Mouse (Mus musculus) midbrain, embryonic 12.5 days (tissue): ENCODE data around the gene Serpina16. TPM values are rescaled to one million over a fixed set of nuclear protein-coding genes. Genes with fewer than 3 reads are reported as not detected.
A peak's percentile ranks its signal among the peaks of the same experiment; 100 is the strongest.

Experiments
- ATAC-seq: fragments of 200-750 bp; cut with Nextera tagmentation; 2 replicates; pipeline ENCODE4 v1.8.0; 2017; ENCODE audit warnings: low read depth, moderate TSS enrichment, moderate library complexity; ENCODE audit not compliant: low FRiP score
- H3K27ac ChIP-seq: fragments of 300-500 bp; sonication (generic); replicated peaks from 2 replicates; pipeline ENCODE4 v1.5.1; 2016; ENCODE audit warnings: mild to moderate bottlenecking
- H3K27me3 ChIP-seq: fragments of 300-500 bp; sonication (generic); 2 replicates; pipeline ENCODE4 v1.6.1; 2016; ENCODE audit warnings: mild to moderate bottlenecking
- H3K36me3 ChIP-seq: fragments of 300-500 bp; sonication (generic); 2 replicates; pipeline ENCODE4 v1.6.1; 2016
- H3K4me1 ChIP-seq: fragments of 300-500 bp; sonication (generic); 2 replicates; pipeline ENCODE4 v1.6.1; 2016
- H3K4me2 ChIP-seq: fragments of 300-500 bp; sonication (generic); replicated peaks from 2 replicates; pipeline ENCODE4 v1.6.1; 2016; ENCODE audit warnings: mild to moderate bottlenecking, moderate library complexity
- H3K4me3 ChIP-seq: fragments of 300-500 bp; sonication (generic); 2 replicates; pipeline ENCODE4 v1.5.1; 2016; ENCODE audit warnings: mild to moderate bottlenecking
- H3K9ac ChIP-seq: fragments of 300-500 bp; sonication (generic); replicated peaks from 2 replicates; pipeline ENCODE4 v1.6.1; 2016; ENCODE audit warnings: mild to moderate bottlenecking, moderate library complexity
- H3K9me3 ChIP-seq: fragments of 300-500 bp; sonication (generic); 2 replicates; pipeline ENCODE4 v1.6.1; 2016; ENCODE audit warnings: mild to moderate bottlenecking
- WGBS: fragments of 180-500 bp; shearing (Covaris S2); methylation state at CpG from one replicate; pipeline ENCODE4 v1.1.7; 2016; 5-methylcytosine and 5-hydroxymethylcytosine counted together
- polyA plus RNA-seq: library from polyadenylated mRNA; unstranded; fragments of >200 nt; fragmentation: Nextera tagmentation; extraction: Ambion mirVana; gene quantifications from 2 replicates; pipeline ENCODE4 v1.2.1, GENCODE M21; 2016

Serpina16 gene
- polyA plus RNA-seq, 1 experiment from 2014 or later: not detected

- ATAC-seq: no peak
- 82% methylated on average over 7 of the region's 7 CpGs for WGBS
- H3K27ac ChIP-seq: no peak overlapping the region
- no peaks in the 10 kb centered on the region for H3K36me3 ChIP-seq
- H3K9me3 ChIP-seq: no peaks in the 10 kb centered on the region
- no peak overlapping the region for H3K9ac ChIP-seq
- no peak overlapping the region for H3K4me3 ChIP-seq
- H3K27me3 ChIP-seq: no peaks in the 10 kb centered on the region
- no peak overlapping the region for H3K4me2 ChIP-seq
- H3K4me1 ChIP-seq: no peaks in the 10 kb centered on the region
These were observed 20.6 kb downstream of the Serpina16 start for GRCm38 (mm10) chr12:103655123-103656044.

- ATAC-seq: no peak
- Histone ChIP-seq H3K4me2 (no peak overlapping the region), H3K27ac (no peak overlapping the region), H3K9me3 (no peaks in the 10 kb centered on the region), H3K9ac (no peak overlapping the region), H3K4me1 (no peaks in the 10 kb centered on the region), H3K4me3 (no peak overlapping the region), H3K27me3 (no peaks in the 10 kb centered on the region), H3K36me3 (no peaks in the 10 kb centered on the region)
- 97% methylated on average over 2 of the region's 2 CpGs for WGBS
These were observed 22.1 kb downstream of the Serpina16 start for GRCm38 (mm10) chr12:103653836-103654235.

- ATAC-seq: no peak
- H3K9me3 ChIP-seq: no peaks in the 10 kb centered on the region
- H3K36me3 ChIP-seq: no peaks in the 10 kb centered on the region
- H3K4me2 ChIP-seq: no peak overlapping the region
- WGBS: 83% methylated on average over 2 of the region's 2 CpGs
- H3K27ac ChIP-seq: no peak overlapping the region
- no peak overlapping the region for H3K9ac ChIP-seq
- H3K27me3 ChIP-seq: no peaks in the 10 kb centered on the region
- H3K4me1 ChIP-seq: no peaks in the 10 kb centered on the region
- no peak overlapping the region for H3K4me3 ChIP-seq
These were observed 29.6 kb downstream of the Serpina16 start for GRCm38 (mm10) chr12:103646314-103646713.

GRCm38 (mm10) chr12:103644601-103645000 lies 31.3 kb downstream of the Serpina16 start:
- no peak for ATAC-seq

GRCm38 (mm10) chr12:103643818-103644217 lies 32.1 kb downstream of the Serpina16 start:
- Histone ChIP-seq H3K4me3 (no peak overlapping the region), H3K9ac (no peak overlapping the region), H3K27me3 (no peaks in the 10 kb centered on the region), H3K9me3 (no peaks in the 10 kb centered on the region), H3K4me2 (no peak overlapping the region), H3K36me3 (no peaks in the 10 kb centered on the region), H3K27ac (no peak overlapping the region), H3K4me1 (no peaks in the 10 kb centered on the region)
- no peak for ATAC-seq
- 86% methylated on average over 3 of the region's 3 CpGs for WGBS

More at GRCm38 (mm10) chr12:103644601-103645000, 31.3 kb downstream of the Serpina16 start:
- Histone ChIP-seq H3K4me2 (no peak overlapping the region), H3K27me3 (no peaks in the 10 kb centered on the region), H3K27ac (no peak overlapping the region), H3K4me3 (no peak overlapping the region), H3K4me1 (no peaks in the 10 kb centered on the region), H3K9me3 (no peaks in the 10 kb centered on the region), H3K9ac (no peak overlapping the region), H3K36me3 (no peaks in the 10 kb centered on the region)
- 42% methylated on average over 5 of the region's 5 CpGs for WGBS

GRCm38 (mm10) chr12:103643336-103643735 lies 32.6 kb downstream of the Serpina16 start:
- Histone ChIP-seq H3K9ac (no peak overlapping the region), H3K9me3 (no peaks in the 10 kb centered on the region), H3K4me3 (no peak overlapping the region), H3K4me1 (no peaks in the 10 kb centered on the region), H3K4me2 (no peak overlapping the region), H3K27ac (no peak overlapping the region), H3K36me3 (no peaks in the 10 kb centered on the region), H3K27me3 (no peaks in the 10 kb centered on the region)
- ATAC-seq: peak; percentile 62; the same call in 1 of the 2 replicates
- 1% methylated on average over 2 of the region's 2 CpGs for WGBS

GRCm38 (mm10) chr12:103635846-103636245 lies 40.1 kb downstream of the Serpina16 start:
- no peaks in the 10 kb centered on the region for H3K9me3 ChIP-seq
- no peaks in the 10 kb centered on the region for H3K27me3 ChIP-seq
- H3K4me3 ChIP-seq: no peak overlapping the region
- no peaks in the 10 kb centered on the region for H3K36me3 ChIP-seq
- 87% methylated on average over 2 of the region's 2 CpGs for WGBS
- no peaks in the 10 kb centered on the region for H3K4me1 ChIP-seq
- H3K4me2 ChIP-seq: no peak overlapping the region
- no peak for ATAC-seq
- no peak overlapping the region for H3K27ac ChIP-seq
- no peak overlapping the region for H3K9ac ChIP-seq

- WGBS: 84% methylated on average over 2 of the region's 2 CpGs
- Histone ChIP-seq H3K9me3 (no peaks in the 10 kb centered on the region), H3K4me1 (no peaks in the 10 kb centered on the region), H3K27me3 (no peaks in the 10 kb centered on the region), H3K9ac (no peak overlapping the region), H3K27ac (no peak overlapping the region), H3K4me3 (no peak overlapping the region), H3K4me2 (no peak overlapping the region), H3K36me3 (no peaks in the 10 kb centered on the region)
- ATAC-seq: no peak
These were observed 41.5 kb downstream of the Serpina16 start for GRCm38 (mm10) chr12:103634430-103634829.

GRCm38 (mm10) chr12:103631203-103631612 lies 44.7 kb downstream of the Serpina16 start, which contains the start of gene Serpina10:
Serpina10 (minus strand) TSS chr12:103631444.
- no peaks in the 10 kb centered on the region for H3K9me3 ChIP-seq
- no peaks in the 10 kb centered on the region for H3K27me3 ChIP-seq
- H3K36me3 ChIP-seq: no peaks in the 10 kb centered on the region
- H3K4me3 ChIP-seq: no peak within 1 kb of the TSS
- WGBS: 73% methylated on average over 3 of the region's 3 CpGs
- H3K27ac ChIP-seq: no peak within 1 kb of the TSS
- H3K9ac ChIP-seq: no peak within 1 kb of the TSS
- no peak for ATAC-seq
- no peaks in the 10 kb centered on the region for H3K4me1 ChIP-seq
- no peak within 1 kb of the TSS for H3K4me2 ChIP-seq

Other genes starting within 250 kb of the Serpina16 start
- gene Ifi27, start 241.9 kb downstream of the Serpina16 start, polyA plus RNA-seq: 4.2 and 10.4 TPM in 2 replicates
- gene Ifi27l2a, start 232.5 kb downstream of the Serpina16 start, polyA plus RNA-seq: 4.4 and 5.1 TPM in 2 replicates
- not detected in 2 replicates for gene Ifi27l2b, start 218.9 kb downstream of the Serpina16 start, polyA plus RNA-seq
- gene Ppp4r4, start 143.9 kb downstream of the Serpina16 start, polyA plus RNA-seq: 2.9 and 3.2 TPM in 2 replicates
- gene Serpina10, start 44.7 kb downstream of the Serpina16 start, polyA plus RNA-seq: 0.21 TPM in 1 of 2 replicates, not detected in the other
- not detected in 2 replicates for gene Serpina6, start 18.9 kb downstream of the Serpina16 start, polyA plus RNA-seq
- gene Serpina1f, start 19.4 kb upstream of the Serpina16 start, polyA plus RNA-seq: not detected in 2 replicates
- 0.22 TPM in 1 of 2 replicates, not detected in the other for gene Serpina1d, start 97.5 kb upstream of the Serpina16 start, polyA plus RNA-seq
- gene Serpina1b, start 154.2 kb upstream of the Serpina16 start, polyA plus RNA-seq: 0.46 TPM in 1 of 2 replicates, not detected in the other
- gene Serpina1a, start 187.4 kb upstream of the Serpina16 start, polyA plus RNA-seq: not detected in 2 replicates
- not detected in 2 replicates for gene Serpina1c, start 228.7 kb upstream of the Serpina16 start, polyA plus RNA-seq